Mouse (Mus musculus) forelimb bud, embryonic 11.5 days (tissue): ENCODE results near the gene Dtwd1.
A peak's percentile ranks its signal among the peaks of the same experiment; 100 is the strongest.
"Not testable (repeated sequence)": the region's sequence is repeated elsewhere in the genome, so short reads cannot be mapped to it uniquely, and the experiment has no call there.

Experiments
- DNase-seq: peaks from one replicate; pipeline ENCODE4 v3.0.0-alpha.2; 2012; ENCODE audit warnings: low read depth, low spot score

Gene Dtwd1

DNA sequence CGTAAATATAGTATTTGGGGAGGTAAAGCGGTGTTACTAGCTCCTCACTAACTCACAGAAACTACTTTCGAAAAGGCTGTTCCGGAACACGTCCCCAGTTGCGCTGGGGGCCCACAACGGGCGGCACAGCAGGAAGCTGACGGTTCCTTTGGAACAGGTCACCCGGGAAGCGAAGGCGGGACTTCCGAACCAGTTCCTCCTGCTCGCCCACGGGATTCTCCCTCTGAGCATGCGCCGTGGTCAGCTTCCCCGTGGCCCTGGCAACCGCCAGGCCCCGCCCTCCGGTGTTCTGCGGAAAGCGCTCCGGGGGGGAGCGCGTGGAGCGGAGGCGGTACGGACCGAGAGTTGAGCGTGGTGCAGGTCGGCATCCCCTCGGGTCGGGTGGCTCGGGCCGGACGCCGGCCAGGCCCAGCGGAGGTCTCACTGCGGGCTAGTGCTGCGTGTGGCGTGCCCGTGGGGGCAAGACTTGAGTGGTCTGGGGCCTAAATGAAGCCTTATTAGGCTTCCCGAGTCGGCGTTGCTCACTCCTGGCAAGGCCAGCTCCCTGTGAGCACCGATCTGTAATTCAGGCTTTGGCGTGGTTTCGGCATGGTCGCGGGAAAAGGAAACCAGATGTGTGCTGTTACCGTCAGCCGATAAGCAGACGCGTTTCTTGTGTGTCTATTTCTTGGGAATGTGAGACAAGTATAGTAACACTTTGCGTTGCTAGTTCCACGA is at the start of gene Dtwd1, which contains the start of gene Fam227b:
Gene Dtwd1 (plus strand): TSS at position 287 of the 717 bp plus-strand sequence.
Gene Fam227b (minus strand): TSS at position 150 of the 717 bp plus-strand sequence.
- DNase-seq, result peak; percentile 98

DNA sequence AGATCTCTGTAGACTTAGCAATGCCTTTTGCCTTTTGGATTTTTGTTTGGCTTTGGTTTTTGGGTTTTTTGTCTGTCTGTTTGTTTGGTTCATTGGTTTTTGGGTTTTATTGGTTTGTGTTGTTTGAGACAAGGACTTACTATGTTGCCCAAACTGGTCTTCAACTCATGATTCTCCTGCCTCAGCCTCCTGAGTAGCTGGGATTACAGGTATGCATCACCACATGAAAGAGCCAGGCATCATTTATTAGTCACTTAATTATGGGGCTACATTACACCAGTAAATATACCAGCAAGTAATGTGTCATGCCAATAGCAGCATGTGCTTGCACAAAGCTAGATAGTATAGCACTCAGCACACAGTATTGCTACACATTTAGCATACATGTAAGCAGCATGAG is 4.2 kb upstream of the Dtwd1 start:
- no peak for DNase-seq

GRCm38 (mm10) chr2:126165277-126166018 is 13.5 kb downstream of the Dtwd1 start:
- no peak for DNase-seq

- DNase-seq, result no peak
Observed at GRCm38 (mm10) chr2:126166335-126166734, 14.4 kb downstream of the Dtwd1 start.

GRCm38 (mm10) chr2:126166848-126167617 is 15.1 kb downstream of the Dtwd1 start:
- no peak for DNase-seq

DNA sequence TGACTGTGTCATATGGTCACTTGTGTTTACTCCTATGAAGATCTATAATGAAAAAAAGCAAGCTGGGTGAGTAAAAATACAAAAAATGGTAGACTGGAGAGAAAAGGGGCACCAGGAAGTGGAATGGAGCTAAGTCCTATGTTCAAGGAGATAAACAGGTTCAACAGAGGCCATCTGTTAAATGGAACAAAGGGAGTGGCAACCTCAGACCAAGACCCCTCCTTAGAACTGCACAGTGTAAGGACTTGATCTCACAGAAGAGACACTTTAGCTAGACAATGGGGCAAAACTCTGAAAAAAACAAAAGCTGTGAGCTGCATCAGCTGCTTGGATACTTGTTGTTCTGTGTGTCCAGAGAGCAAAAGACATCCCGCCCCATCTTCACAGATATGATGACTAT is 19.5 kb downstream of the Dtwd1 start:
- no peak for DNase-seq

GRCm38 (mm10) chr2:126191306-126191705 is 39.4 kb downstream of the Dtwd1 start:
- no peak for DNase-seq

GRCm38 (mm10) chr2:126192129-126192528 is 40.2 kb downstream of the Dtwd1 start:
- no peak for DNase-seq

DNA sequence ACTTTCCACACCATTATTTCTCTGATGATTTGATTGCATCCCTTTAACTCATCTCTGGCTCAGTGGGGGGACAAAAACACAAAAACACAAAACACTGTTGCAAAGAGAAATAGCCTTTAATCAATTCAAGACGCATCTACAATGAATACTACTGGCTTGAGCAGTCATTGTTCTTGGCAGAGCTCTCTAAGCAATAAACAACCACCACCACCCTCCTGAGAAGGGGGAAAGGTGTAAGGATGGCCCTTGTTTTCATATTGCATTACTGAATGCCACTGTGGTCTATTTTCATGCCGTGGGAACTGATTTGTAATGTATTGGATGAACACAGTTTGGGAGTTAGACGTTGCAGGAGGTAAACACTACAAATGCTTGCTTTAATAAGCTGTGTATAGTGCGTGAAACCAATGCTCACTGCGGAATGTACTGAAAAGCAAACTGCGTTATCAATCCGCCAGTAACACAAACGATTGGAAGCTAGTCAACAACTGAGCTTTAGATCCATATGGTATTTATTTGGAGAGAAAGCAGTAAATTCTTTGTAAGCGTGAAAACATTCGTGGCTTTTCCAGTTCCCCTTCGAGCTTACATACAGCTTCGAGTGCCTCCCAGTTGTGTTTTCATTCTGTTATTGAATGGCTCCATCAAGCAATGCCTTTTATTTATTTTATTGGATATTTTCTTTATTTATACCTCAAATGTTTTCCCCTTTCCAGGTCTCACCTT is 43.9 kb downstream of the Dtwd1 start:
- DNase-seq, result peak; percentile 7

DNA sequence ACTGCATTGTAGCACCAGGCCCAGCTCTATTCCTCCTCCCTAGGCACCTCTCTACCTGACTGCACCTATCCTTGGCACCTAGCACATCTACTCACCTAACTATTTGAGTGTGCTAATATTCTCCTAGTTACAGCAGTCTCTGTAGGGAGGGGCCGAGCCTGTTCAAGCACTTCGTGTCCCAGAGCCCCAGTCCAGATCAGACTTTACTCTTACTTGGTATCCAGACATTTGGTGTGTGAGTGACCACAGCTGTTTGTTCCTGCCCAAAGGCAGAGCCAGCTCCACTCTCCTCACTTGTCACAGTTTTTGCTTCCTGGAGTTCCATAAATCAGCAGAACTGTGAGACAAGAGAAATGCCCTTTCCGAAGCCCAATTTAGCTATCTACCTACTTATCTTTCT is 47.0 kb downstream of the Dtwd1 start:
- no peak for DNase-seq

DNA sequence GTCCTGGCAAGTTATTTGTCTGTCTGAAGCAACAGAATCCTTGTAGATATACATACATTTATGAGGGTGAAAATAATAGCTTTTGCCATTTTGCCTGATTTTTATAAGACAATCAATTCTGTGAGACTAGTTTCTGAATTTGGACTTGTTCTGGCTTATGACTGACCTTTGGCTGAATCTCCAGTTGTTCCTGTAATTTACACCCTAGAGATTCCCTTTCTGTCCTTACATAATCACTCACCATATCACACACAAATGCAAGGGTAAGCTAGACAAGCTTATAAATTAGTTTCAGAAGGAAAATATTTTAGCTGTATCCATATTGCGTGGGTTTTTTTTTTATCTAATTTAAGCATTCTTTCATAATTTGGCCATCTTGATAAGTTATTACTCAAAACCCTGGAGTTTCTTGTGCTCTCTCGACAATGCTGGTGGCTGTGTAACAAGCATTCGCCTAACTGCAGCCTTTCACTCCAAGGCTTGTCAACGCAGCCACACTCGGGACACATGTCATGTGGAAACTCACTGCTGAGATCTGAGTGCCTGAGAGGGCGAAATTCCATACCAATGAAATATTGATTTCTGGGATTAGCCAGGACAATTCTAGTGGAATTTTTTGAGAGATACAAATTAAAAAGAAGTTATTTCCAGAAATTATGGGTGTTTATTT is 59.2 kb downstream of the Dtwd1 start:
- no peak for DNase-seq

DNA sequence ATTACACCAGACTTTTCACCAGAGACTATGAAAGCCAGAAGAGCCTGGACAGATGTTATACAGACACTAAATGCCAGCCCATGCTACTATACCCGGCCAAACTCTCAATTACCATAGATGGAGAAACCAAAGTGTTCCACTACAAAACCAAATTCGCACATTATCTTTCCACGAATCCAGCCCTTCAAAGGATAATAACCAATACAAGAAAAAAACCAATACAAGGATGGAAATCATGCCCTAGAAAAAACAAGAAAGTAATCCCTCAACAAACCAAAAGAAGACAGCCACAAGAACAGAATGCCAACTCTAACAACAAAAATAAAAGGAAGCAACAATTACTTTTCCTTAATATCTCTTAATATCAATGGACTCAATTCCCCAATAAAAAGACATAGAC is 62.9 kb downstream of the Dtwd1 start, which contains the start of gene Gm17555:
Gene Gm17555 (plus strand): TSS at position 301 of the 400 bp plus-strand sequence.
- not testable (repeated sequence) for DNase-seq
